Mouse (Mus musculus): Measurements from ENCODE around the gene Rnd3.

GRCm38 (mm10) chr2:51101187-51101586 lies 47.7 kb downstream of the Rnd3 start:
- TF ChIP-seq SIN3A (IDR thresholded peaks at IDR 0.05; ENCODE audit: low read length) (no peak), CTCF (IDR thresholded peaks at IDR 0.05 in 2 of 3, conservative IDR thresholded peaks at IDR 0.05 in 1 of 3; ENCODE audit: control insufficient read depth in 1 of 3, insufficient read depth in 1 of 3, low read depth in 2 of 3, low read length in 3 of 3, poor library complexity in 1 of 3, severe bottlenecking in 1 of 3) (no peak), POLR2AphosphoS5 (IDR thresholded peaks at IDR 0.05; ENCODE audit: borderline replicate concordance, low read depth, low read length) (no peak), KAT2A (conservative IDR thresholded peaks at IDR 0.05; ENCODE audit: low read depth, low read length) (no peak), RAD21 (IDR thresholded peaks at IDR 0.05; ENCODE audit: low read depth, low read length) (no peak), EP300 (IDR thresholded peaks at IDR 0.05; ENCODE audit: low read depth in 1 of 2, low read length in 2 of 2) (no peak), CHD2 (IDR thresholded peaks at IDR 0.05; ENCODE audit: low read length) (no peak), ZKSCAN1 (IDR thresholded peaks at IDR 0.05; ENCODE audit: low read depth, low read length) (no peak)
